Mouse (Mus musculus) inflammation-experienced regulatory T-cells, adult 6 months (primary cell): Measurements from ENCODE around the gene Hira. TPM values are rescaled to one million over a fixed set of nuclear protein-coding genes. Genes with fewer than 3 reads are reported as not detected.
"Not testable (repeated sequence)": the region's sequence is repeated elsewhere in the genome, so short reads cannot be mapped to it uniquely, and the experiment has no call there.

ENCODE experiments used
- ATAC-seq: one replicate; pipeline ENCODE4 v1.8.0; 2017
- polyA plus RNA-seq, 3 experiments: library from polyadenylated mRNA; unstranded; fragments of 100-300 nt; shearing (Covaris generic); gene quantifications; one replicate each; pipeline ENCODE4 v1.2.1; 2017

The Hira gene
- polyA plus RNA-seq, 3 experiments from 2014 or later: 7.9 to 10.8 (median 10.4) TPM

- ATAC-seq: no peak
These were observed 44.9 kb downstream of the Hira start for GRCm38 (mm10) chr16:18921771-18922170.

DNA sequence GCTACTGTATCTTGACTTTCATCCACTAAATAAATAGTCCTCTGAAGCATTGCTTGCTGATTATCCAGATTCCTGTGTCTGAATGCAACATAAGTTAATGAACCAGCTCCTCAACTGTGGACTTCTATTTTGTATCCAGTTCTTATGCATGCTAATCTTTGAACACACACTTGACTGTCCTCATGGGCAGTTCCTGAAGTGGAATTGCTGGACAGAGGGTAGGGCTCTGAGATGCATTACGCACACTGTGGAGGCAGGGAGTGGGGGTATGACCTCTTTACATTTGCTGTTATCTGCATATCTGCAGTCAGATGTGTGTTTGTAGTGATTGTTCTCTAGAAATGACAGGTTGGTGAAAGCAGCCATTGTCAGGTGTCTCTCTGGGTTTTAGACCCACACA lies 51.1 kb downstream of the Hira start:
- no peak for ATAC-seq

DNA sequence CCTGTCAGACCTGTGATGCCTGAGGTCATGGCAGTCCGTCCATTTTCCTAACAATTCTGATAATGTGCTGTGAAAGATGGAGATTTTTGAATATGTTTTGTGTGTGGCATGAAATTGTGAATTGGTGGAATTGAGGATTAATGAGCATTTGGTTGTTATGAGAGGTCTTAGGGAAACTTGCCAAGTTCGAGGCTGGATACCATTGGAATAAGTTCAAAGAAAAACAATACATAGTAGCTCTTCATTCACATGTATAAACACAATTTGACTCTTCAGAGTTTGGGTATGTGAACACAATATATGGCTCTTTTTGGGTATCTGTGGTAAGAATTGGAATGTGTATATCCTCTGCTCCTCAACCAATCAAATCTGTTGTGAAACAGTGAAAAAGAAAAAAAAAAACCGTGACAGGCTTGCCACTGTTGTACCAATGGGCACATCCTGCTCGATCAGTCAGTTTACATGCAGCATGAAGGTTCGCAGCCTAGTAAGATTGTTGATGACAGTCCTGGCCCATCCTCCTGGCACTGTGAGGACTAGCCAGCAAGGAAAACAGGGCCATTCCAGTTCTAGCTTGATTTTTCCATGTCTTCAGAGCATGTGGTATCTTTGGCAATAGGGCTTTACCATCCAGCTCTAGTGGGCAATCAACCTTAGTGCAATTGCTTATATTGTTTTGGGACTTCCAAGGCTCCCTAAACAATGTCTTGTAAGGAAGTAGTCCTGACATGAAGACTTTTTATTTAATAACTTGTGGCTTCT lies 61.7 kb downstream of the Hira start:
- no peak for ATAC-seq

- ATAC-seq: no peak
These were observed 67.1 kb downstream of the Hira start for GRCm38 (mm10) chr16:18943906-18944305.

GRCm38 (mm10) chr16:18948941-18949340 lies 72.1 kb downstream of the Hira start:
- no peak for ATAC-seq

- no peak for ATAC-seq
These were observed 73.5 kb downstream of the Hira start for GRCm38 (mm10) chr16:18950351-18950750.

DNA sequence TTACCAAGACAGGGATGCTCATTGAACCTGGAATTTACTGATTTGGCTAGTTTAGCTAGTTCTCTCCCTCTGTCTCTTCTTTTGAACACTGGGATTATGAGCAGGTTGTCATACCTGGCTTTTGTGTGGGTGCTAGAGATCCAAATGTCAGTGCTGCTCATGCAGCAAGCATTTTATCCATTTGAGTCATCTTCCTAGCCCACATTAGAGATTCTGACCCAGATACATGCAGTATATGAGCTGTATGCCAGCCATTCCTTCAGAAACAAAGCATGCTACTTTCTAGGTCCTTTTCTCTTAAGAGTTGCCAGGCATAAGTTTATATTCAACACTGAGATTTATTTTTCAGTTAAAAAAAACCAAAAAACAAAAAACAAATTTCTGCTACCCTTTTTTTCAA lies 76.0 kb downstream of the Hira start:
- no peak for ATAC-seq

DNA sequence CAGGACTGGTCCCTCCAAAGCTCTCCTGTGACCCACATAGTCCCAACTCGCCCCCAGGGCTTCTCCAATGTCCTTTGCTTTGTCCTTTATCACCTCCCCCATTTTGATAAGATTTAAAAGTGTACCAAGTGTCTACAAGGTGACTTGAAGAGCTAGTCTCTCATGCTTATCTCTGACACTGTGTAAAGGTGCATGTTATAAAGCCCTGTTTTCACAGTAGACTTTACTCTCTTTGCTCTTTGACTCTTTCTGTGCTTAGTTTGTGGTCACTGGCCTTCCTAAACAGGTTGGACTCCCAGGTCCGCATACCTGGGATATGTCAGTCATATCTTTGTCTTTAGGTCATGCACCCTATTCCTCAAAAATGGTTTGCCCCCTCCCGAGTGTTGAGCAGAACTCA lies 78.2 kb downstream of the Hira start:
- ATAC-seq: no peak

DNA sequence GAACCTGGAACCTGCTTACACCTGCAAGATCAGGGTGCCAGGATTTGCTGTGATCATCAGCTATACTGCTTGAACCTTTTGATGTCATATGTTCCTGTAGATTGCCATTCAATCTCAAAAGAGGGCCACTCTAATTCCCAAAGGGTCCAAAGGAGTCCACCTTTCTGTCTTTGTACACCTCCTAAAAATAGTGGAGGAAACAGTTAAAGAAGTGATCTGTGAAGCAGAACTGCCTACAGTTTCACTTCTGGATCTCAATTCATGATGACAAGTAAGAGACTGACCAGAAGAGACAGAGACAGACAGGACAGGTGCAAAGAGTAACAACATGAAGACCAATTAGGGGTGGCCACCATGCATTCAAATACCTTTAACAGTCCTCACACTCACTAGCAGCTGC lies 86.6 kb downstream of the Hira start:
- ATAC-seq: no peak

DNA sequence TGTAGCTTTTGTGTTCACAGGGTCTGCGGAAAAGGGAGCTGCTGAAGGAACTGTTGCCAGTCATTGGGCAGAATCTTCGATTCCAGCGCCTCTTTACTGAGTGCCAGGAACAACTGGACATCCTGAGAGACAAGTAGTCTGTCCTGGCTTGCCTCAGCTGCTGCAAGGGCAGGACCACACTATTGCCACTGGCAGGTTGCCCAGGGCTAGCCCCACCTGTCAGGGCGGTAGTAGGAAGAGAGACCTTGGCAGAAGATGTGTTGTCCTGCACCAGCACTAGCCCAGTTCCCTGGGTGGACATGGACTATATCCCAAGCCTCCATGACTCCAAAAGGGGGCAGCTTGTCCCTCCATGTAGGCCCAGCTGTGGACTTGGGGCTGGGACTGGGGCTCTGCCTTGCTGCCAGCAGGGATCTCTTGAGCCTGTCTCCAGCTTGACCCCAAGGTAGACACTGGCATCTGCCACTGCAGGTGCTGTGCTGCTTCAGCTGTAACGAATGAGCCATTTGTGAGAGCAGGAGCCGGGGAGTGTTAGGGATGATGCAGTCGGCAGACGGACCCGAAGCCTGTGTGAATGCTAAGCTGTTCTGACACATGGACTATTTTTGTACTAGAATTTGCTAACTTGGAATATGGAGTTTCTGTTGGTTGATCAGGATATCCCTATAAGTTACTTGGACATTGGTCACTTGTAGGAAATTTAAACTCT lies 92.7 kb downstream of the Hira start:
- ATAC-seq: no peak

DNA sequence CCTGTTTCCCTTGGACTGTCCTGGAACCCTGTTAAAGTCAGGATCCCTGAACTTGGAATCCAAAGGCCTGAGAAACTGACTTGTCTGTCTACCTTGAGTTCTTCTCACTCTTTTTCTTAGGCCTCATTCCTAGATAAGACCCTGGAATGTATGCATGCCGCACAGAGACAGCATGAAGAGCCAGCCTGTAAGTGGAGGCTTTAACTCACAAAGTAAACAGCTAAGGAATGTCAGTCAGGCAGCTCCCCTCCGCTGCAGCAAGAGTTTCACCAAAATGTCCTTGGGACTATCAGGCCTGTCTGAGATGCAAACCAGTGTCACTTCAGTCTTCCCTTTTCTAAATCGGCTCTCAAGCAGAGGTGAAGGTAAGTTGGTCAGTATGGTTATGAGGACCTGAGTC lies 94.0 kb downstream of the Hira start:
- no peak for ATAC-seq

DNA sequence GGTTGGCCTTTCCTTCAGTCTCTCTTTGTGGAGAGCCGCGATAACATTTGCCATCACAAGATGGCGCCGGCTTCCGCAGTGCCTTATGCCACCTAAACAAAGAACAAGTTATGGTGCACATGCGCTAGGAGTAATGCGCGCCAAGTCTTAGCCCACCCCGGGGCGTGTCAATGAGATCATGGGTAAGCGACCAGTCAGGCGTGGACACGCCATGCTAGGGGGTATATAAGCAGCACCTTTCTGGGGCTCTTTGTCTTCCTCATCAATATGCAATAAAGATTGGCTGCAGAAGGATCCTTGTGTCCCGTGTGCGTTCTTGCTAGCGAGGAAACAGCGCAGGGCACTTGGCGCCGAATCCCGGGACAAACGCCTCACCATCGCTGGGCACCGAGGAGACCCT lies 98.8 kb downstream of the Hira start:
- not testable (repeated sequence) for ATAC-seq

GRCm38 (mm10) chr16:18976315-18976714 lies 99.5 kb downstream of the Hira start:
- ATAC-seq: no peak

GRCm38 (mm10) chr16:18986381-18986780 lies 109.5 kb downstream of the Hira start:
- no peak for ATAC-seq

GRCm38 (mm10) chr16:18986860-18987259 lies 110.0 kb downstream of the Hira start:
- ATAC-seq: no peak

GRCm38 (mm10) chr16:19002610-19003389 lies 126.0 kb downstream of the Hira start:
- not testable (repeated sequence) for ATAC-seq

DNA sequence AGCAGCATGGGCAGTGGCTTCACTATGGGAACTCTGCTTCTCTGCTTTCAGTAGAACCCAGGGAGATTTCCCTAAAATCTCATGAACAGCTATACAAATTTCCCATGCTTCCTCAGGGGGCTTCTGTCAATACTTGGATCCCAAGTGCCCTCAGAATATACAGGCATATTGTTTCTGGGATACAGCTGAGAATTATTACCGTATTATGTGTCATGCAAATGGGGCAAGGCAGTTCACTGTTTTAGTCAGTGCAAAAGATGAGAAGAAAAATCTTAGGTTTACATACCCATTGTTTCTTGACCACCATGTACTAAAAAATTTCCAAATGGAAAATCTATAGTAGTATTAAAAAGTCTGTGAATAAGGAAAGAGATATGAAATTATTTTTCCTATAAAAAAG lies 126.9 kb downstream of the Hira start:
- ATAC-seq: no peak

DNA sequence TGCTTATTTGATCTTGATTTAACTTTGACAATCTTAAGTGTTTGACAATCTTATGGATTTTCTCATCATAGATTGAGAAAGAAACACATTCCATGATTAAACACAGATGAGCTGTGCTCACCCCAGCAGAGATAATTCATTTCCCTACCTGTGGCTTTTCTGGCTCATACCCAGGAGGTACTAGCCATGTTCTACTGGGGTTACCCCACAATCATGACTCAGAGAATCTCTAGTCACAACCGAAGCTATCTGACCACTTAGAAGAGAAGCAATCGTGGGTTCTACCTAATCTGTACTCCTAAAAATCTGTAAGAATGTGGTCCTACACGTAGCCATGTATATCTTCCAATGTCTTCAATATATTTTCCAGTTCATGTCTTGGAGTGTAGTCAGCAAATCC lies 128.5 kb downstream of the Hira start:
- ATAC-seq: no peak

DNA sequence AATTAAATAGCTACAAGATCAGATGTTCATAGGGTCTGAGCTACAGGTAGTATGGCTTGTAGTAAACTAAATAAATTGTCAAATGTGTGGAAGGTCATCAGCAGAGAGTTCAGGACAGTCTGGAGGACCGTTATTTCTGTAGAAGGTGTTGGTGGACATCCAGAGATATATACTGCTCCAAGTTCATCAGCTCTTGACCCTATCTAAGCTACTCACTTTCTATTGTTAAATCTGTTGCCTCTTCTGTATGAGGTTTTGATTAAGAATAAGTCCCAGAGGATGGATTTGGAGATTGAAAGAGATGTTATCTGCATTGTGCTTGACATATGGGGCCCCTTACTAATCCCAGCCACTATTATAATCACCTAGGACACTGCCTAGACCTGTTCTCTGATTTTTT lies 129.9 kb downstream of the Hira start:
- no peak for ATAC-seq

DNA sequence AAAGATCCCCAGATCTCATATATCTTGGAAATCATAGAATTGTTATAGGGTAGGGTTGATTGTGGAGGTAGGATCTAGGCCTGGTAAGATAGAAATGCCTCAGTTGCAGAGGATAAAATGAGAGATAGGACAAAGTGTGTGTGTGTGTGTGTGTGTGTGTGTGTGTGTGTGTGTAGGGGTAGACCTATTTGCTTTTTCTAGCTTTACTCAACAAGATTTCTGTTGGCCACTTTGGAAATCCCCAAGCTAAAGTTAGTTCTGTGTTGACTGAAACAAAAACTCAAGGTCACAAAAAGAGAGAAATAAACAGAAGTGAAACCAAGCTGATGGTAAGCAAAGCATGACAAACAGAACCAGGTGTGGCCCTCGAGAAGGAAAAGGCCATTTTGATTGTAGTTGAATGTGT lies 130.4 kb downstream of the Hira start:
- ATAC-seq: not testable (repeated sequence)

DNA sequence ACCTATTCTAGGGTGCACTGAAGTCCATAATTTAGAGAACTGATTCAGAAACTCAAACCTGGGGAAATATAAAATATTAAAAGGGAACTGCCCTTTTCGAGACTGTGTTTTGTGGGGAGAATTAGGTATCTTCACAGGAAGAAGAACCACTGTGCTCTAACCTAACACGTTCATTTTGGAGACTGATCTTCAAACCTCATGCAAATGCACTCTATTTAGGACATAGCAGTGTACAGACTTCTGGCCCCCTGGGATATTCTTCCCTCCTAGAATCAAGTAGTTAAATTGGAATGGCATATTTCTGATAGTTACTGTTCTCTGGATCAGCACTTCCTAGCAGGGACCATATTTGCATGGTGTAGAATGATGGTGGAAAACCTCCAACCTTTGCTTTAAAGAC lies 133.9 kb downstream of the Hira start:
- no peak for ATAC-seq

- ATAC-seq: no peak
These were observed 136.7 kb downstream of the Hira start for GRCm38 (mm10) chr16:19013550-19013949.

DNA sequence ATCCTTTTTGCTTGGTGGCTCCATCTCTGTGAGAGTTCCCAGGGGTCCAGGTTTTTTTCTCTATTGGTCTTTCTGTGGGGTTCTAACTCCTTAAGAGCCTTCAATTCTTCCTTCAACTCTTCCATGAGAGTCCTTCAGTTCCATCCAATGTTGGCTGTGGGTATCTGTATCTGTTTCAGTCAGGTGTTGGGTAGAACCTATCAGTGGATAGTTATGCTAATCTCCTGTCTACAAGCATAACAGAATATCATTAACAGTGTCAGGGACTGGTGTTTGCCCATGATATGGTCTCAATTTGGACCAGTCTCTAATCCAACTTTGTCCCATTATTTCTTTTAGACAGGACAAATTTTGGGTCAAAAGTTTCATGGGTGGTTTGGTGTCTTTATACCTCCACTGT lies 137.8 kb downstream of the Hira start:
- ATAC-seq: no peak
